Mouse (Mus musculus) frontal cortex, adult (tissue): Measurements from ENCODE around the gene Rsph6a.

Experiments used
- ATAC-seq: cut with Nextera tagmentation; 2 replicates; pipeline ENCODE4 v1.9.2; 2017; ENCODE audit warnings: mild to moderate bottlenecking, moderate library complexity, mixed read lengths; ENCODE audit not compliant: low TSS enrichment

Rsph6a gene

DNA sequence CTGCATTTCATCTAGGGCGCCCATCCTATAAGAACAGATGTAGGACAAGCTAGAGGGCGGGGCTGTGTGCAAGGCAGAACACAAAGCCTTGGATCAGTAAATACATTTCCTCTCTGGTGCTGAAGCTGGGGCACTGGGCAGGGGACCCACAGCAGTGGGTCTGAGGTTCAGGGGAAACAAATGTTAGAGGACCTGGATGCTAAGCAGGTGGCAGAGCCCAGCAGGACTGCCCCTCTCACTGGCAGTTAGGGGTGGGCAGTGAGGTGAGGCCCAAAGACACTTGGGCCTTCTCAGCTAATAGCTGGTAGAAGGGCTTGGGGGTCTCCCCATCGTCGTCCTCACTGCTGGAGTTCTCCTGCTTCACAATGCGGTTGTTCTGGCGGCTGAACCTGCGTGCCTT is 44.3 kb downstream of the Rsph6a start:
- no peak for ATAC-seq

DNA sequence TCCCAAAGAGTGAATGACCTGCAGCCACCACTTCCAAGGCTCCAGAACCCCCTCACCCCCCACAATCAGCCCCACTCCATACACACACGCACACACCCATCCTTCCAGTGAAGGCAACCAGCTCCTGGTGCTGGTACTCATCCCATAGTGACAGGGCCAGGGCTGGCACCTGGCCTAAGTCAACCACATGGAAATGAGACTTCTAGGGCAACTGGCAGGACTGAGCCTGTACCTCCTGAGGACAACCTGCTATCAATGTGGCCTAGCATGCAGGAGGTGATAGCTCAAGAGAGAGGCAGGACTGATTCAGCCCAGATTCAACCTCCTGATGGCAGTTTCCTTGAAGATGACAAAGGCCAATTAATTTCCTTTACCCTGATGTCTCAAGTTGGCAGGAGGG is 45.8 kb downstream of the Rsph6a start:
- ATAC-seq: no peak

DNA sequence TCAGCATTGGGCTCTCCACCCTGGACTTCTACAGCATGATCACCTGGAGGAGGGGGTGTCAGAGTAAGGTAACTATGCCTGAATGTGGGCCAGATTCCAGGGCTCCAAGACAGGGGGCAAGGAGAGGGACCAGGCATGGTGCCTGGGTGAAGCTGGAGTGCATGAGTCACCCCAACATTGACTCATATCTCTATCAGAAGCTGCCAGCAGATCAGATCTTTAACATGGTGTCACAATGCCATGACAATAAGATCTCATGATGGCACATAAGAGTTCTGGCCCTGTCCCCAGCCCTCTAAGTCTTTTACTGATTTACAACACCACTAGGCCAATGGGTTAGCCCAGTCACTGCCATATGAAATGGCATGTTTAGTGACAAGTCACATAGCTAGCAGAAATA is 49.3 kb downstream of the Rsph6a start:
- ATAC-seq: no peak

DNA sequence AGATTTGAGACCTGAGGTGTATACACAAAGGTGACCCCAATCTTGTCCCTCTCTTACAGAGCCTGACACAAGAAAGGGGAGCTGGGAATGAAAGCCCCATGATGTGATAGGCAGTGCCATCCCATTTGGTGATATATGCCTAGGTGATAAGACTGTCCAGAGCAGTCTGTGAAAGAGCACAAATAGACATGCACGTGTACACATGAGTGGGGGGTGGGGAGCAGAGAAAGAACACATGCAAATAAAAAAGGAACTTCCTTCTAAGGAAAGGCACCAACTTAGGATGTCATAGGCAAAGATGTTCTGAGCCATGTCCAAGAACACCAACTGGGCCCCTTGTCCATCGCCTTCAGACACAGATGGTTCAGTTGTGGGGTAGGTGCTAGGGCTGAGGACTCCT is 50.0 kb downstream of the Rsph6a start:
- no peak for ATAC-seq

GRCm38 (mm10) chr7:19107436-19107835 is 52.9 kb downstream of the Rsph6a start:
- ATAC-seq: no peak

DNA sequence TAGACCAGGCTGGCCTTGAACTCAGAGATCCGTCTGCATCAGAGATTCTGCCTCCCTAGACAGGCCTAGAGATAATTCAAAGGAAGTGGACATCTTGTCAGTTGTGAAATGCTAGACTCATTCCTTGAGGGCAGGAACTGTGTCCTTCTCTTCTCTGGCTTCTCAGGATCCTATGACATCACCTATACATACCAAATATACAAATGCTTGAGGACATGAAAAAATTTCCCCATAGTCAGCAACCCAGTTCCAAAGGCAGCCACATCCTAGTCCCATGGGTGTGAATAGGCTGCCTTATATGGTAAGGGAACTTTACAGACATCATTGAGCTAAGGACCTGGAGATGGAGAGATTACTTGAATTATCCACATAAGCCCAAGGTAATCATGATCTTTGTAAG is 55.1 kb downstream of the Rsph6a start:
- ATAC-seq: no peak

DNA sequence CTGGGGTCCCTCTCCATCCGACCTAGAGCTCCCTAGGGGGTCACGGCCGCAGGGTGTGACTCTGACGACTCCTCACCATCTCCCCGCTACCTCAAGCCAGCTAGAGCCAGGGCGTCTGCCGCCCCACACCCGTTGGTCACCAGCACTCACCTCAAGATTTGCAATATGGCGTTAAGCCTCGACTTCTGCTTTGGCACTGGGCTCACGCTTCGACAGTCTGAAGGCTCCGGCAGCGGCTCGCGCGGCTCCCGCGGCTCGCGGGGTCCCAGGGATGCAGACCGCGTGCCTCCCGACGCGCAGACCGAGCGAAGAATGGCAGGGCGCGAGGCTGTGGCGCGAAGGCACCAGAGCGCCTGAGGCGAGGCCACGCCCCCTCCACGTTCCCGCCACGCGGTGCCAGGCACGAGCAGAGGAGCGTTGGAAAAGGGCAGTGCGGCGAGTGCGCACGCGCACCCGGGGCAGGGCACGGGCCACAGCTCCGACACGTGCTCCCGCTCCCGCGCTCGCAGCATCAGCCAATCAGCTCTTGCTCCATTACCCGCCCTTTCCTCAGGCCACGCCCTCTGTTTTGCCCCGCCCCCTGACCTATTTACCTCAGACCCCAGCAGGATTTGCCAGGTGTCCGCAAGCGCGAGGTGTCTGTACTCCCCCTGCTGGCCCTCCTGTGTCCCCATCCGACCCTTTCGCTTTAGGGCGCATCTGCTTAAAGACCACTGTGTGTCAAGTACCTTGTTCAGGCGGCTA is 63.7 kb downstream of the Rsph6a start, which contains the start of gene Gm4969:
Gm4969 (minus strand) TSS at position 341 of the 744 bp plus-strand sequence.
- ATAC-seq: no peak

- no peak for ATAC-seq
Observed at GRCm38 (mm10) chr7:19119083-19119482, 64.6 kb downstream of the Rsph6a start.

DNA sequence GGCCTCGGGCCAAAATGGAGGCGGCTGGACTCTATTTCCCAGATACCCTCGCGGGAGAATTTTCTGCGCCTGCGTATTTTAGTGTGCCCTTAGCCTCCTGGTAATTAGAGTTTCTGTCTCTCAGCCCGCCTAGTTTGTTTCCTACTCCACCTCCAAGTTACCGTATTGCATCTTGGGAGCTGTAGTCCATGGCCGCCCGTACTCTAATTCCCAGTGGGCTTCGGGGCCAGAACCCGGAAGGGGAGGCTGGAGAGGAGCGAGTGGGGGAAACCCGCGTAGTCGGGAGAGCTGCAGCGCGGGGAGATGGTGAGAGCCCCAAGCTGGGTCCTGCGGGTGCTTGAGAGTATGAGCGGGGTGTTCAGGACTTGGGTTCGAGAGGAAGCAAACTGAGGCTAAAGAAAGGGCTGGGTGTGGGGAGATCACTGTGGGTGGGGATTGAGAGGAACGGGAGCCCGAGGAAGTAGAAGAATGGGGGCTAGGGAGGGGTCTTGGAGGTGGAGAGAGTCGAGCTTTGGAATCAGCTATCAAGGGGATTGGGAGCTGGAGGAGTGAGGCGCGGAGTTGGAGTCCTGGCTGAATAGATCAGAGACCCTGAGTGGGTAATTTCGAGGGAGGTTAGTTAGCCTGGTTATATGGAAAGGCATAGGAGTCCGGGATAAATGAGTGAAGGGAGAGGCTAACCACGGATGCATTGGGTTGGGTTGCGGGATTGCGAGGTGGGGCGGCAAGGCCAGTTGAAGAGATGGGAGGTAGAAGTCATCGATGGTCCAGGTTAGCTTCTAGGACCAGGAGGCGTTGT is 65.3 kb downstream of the Rsph6a start, which contains the start of gene Fbxo46:
Fbxo46 (plus strand) TSS at position 229 of the 799 bp plus-strand sequence.
- peak; percentile 99 for ATAC-seq

- ATAC-seq: no peak
Observed at GRCm38 (mm10) chr7:19121686-19122085, 67.2 kb downstream of the Rsph6a start.
